Mouse (Mus musculus): ENCODE measurements around the gene Tspo.
A peak's percentile ranks its signal among the peaks of the same experiment; 100 is the strongest.

Tspo gene

GRCm38 (mm10) chr15:83563327-83563856, at the start of gene Tspo, which contains the start of gene Mcat:
TSS of gene Tspo (plus strand) at chr15:83563592.
TSS of gene Mcat (minus strand) at chr15:83563787.
- peak; percentile 45 for DNase-seq (ENCODE audit: low spot score)

DNA sequence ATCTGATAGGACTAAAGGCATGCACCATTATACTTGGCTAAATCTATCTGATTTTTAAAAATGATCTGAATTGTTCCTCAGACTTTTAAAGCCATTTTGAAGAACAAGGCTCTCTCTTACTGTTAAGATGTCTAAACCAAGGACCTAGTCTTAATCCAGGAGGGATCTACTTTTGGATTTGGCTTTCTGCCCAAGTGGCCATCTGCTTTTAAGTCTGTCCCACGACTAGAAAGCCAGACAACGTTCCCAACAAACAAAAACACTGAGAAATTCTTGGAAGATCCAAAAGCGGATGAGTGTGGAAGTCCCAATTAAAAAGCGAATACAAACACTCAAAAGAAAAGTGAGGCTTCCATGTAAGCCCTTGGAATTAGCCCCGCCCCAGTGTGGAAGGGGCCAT, 48.4 kb upstream of the Tspo start:
- no peak for DNase-seq (ENCODE audit: low spot score)

- peak; percentile 61 for DNase-seq (ENCODE audit: low spot score)
These were observed 45.0 kb upstream of the Tspo start for GRCm38 (mm10) chr15:83518215-83519048.

- DNase-seq (ENCODE audit: low spot score) = peak; percentile 43
These were observed 42.5 kb upstream of the Tspo start for GRCm38 (mm10) chr15:83520861-83521382.

GRCm38 (mm10) chr15:83523196-83523595, 40.2 kb upstream of the Tspo start:
- no peak for DNase-seq (ENCODE audit: low spot score)

DNA sequence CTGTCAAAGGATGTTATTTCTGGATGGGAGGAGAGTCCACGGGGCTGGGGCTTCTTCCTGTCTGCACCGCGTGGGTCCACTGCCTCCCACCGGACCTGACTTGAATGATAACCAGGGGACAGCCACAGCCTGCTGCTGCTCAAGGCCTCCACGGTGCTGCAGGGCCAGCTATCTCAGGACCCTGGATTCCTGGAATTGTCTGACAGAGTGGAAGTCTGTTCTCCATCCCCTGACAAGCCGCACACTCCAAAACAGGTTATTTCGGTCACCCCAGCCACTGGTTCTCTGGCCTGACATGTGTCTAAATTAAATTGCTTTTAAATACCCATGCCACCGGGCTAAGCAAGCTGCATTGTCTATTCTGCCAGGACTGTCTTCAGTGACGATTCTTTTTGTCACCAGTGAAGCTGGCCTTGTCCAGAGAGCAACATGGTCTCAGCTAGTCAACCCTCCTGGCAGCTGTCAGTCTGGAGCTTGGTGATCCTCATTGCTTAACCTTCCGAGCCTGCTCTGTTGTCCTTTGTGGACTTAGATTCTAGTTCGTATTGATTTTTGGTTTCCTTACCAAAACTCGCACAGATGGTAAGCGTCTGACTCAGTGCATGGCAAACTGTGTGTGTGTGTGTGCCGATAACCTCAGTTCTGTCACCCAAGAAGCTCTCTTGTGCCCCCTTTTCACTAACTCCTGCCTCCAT, 39.6 kb upstream of the Tspo start:
- no peak for DNase-seq (ENCODE audit: low spot score)

- DNase-seq (ENCODE audit: low spot score) = no peak
These were observed 39.1 kb upstream of the Tspo start for GRCm38 (mm10) chr15:83524333-83524729.

DNA sequence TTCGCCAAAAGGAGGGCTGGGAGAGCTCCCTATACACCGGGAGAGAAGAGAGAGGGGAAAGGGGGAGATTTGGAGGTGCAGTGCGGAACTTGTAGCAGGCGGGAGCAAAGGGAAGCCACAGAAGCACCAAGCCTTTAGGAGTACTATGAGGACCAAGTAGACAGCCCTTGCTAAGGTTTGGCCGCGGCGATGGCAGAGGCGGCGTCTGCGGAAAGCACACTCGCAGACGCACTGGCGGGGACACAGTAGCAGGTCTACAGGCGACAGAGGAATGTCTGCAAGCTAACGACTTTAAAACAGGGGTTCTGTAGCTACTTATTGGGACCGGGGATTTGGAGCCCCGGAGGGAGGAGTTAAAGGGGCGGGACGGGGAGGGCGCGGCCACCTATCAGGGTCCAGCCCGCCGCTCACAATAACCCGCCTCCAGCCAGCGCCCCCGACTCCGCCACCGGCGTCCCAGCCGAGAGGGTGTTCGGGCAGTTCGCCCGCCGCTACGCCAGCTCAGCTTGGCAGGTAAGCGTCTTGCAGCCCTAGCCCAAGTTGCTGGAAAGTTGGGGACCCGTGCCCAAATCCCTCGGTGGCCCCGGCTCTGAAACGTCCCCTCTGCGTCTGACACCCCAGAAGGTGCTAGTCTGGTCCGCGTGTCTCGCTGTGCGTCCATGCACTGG, 36.8 kb upstream of the Tspo start, which contains the start of gene Bik:
TSS of gene Bik (plus strand) at position 439 of the 668 bp plus-strand sequence.
- no peak for DNase-seq (ENCODE audit: low spot score)

DNA sequence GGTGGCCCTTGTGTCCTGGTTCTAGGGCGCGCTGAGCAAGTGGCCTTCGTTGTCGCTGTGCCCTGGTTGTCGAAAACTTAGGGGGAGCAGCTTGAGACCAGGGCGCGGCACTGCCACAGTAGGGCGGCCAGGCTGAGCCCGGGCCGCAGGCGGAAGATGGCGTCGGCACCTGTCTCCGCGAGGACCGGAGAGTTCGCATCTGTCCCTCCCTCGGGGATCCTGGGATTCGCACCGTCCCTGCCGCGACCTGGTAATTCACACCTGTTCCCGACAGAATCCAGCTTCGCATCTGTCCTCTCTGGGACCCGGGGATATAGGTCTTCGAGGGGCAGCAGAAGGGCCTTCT, 36.3 kb upstream of the Tspo start:
- no peak for DNase-seq (ENCODE audit: low spot score)

DNA sequence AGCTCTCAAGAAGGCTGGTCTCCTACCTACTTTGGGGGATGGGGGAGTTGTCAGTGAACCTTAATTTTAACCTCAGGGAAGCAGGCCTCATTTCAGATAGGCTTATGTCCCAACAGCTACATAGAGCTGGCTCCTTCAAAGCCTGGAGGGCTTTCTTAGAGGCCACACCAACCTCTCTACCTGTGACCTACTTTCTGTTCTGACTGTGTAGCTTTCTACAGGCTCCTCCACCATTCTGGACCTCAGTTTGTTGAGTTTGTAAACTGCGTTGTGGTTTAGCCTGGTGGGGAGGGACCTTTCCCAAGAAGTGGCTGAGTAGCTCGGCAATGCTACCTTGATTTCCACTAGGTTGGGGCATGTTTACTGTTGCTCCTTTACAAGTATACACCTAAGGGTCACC, 35.6 kb upstream of the Tspo start:
- DNase-seq (ENCODE audit: low spot score) = no peak

DNA sequence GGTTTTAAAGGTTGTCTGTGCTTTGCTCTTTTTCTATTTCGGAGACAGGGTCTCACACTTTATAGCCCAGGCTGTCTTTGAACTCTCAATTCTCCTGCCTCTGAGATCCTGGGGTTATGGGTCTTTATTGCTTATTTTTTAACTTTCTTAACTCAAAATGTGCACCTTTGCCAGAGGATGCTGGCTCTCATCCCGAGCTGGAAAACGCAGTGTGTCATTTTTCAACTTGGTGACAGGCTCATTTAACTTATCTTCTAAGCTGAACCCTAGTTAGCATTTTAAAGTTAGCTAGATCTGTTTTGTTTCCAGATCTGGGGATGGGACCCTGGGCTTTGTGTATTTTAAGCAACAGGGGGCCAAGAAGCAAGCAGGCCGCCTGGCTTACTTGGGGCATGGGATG, 34.5 kb upstream of the Tspo start:
- DNase-seq (ENCODE audit: low spot score) = no peak

DNA sequence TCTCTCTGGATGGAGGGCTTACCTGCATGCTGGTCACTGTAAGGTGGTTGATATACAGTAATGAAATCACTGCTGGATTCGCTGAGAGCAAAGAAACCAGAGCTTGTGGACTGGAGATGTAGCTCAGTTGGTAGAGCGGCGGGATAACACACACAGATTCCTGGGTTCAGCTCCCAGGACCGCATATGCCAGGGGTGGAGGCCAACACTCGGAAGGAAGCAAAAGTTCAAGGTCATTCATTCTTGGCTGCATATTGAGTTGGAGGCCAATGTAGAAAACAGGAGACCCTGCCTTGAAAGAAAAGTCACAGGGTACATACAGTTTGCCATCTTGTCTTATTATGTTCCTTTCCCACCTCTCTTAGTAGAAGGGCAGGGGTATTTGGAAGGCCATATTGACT, 33.6 kb upstream of the Tspo start:
- no peak for DNase-seq (ENCODE audit: low spot score)

GRCm38 (mm10) chr15:83530233-83530632, 33.2 kb upstream of the Tspo start:
- DNase-seq (ENCODE audit: low spot score) = no peak

GRCm38 (mm10) chr15:83530688-83531087, 32.7 kb upstream of the Tspo start:
- no peak for DNase-seq (ENCODE audit: low spot score)

DNA sequence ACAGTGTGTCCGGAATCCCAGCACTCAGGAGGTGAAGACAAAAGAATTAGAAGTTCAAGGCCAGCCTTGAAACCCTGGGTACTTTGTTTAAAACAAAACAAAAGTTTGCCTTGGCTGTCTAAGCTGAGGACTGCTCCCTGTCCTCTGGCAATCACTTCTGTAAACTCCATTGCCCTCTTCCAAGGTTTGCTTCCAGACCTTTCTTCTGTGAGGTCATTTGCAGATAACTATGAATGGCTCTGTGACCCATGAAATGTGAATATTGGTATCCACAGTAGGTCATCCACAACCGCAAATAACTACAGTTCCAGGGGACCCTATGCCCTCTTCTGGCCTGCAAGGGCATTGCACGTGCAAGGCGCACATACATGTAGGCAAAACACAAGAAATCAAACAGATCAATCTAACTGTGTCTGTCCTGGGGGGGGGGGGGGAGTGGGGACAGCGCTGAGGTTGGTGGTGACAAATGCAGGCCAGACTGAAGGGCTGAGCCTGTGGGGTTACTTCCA, 31.4 kb upstream of the Tspo start:
- DNase-seq (ENCODE audit: low spot score) = no peak

DNA sequence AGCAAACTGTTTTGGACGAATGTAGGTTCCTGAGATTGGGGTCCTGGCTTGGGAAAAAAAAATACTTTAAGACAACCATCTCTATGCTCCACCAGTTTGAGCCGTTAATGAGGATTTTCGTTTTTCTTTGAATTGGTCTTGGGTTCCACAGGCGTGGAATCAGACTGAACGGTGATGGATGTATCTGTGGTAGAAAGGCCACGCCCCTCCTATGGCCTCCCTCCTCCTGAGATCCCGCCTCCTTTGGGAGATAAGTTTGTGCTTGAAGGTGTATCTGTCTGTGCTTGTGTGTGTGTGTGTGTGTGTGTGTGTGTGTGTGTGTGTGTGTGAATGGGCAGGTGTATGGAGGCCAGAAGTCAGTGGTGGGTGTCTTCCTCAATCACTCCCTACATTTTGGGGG, 30.8 kb upstream of the Tspo start:
- no peak for DNase-seq (ENCODE audit: low spot score)

- DNase-seq (ENCODE audit: low spot score) = peak; percentile 61
These were observed 28.2 kb upstream of the Tspo start for GRCm38 (mm10) chr15:83534960-83535889.

GRCm38 (mm10) chr15:83535890-83536231, 27.5 kb upstream of the Tspo start:
- DNase-seq (ENCODE audit: low spot score) = no peak

DNA sequence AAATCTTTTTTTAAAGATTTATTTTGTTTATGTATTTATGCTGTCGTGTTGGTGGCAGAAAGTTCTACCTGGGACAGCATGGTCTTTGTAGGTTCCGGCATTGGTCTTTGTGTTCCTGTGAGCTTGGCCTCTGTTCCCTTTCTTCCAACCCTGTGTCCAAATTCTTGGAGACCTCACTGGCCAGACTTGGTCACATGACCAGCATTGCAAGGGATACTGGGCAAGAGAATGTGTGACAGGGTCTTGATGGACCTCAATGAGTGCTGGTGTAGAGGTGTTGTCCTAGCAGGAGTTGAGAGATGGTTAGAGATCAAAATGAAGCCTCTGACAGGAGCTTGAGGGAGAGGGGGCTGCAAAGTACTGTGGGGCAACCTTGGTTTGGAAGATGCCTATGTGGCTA, 24.5 kb upstream of the Tspo start:
- no peak for DNase-seq (ENCODE audit: low spot score)

- DNase-seq (ENCODE audit: low spot score) = no peak
These were observed 23.5 kb upstream of the Tspo start for GRCm38 (mm10) chr15:83539905-83540304.

- DNase-seq (ENCODE audit: low spot score) = no peak
These were observed 21.6 kb upstream of the Tspo start for GRCm38 (mm10) chr15:83541647-83542287.

Data from ovary, adult 18-20 months (tissue).